Mouse (Mus musculus): ENCODE results near the gene Ezr. TPM values are rescaled to one million over a fixed set of nuclear protein-coding genes. Genes with fewer than 3 reads are reported as not detected.
"Not testable (repeated sequence)": the region's sequence is repeated elsewhere in the genome, so short reads cannot be mapped to it uniquely, and the experiment has no call there.

The Ezr gene
- polyA plus RNA-seq, 1 experiment = 49.8 TPM

DNA sequence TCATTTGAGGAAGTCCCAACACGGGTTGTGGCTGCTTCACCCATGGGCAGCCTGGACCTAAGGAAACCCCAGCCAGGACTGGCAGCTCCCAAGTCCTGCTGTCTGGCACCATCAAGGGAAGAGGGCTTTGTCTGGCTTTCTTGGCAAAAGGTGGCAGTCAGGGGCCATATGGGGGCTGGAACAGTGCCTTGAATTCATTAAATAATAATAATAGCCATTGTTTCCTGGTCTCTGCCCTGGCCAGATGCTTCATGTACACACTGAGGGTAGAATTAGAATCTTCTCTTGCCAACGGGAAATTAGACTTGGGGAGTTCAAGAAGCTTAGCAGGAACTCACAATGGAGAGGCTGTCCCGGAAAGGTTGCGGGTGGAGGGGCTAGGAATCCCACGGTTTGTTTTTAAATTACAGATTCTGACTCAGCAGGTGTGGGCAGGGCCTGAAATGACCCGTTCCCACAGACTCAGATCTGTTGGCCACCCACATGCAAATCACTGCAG is 53.3 kb downstream of the Ezr start:
- peak in 1 of 2 experiments; percentile 11 for DNase-seq (ENCODE audit: extremely low spot score in 1 of 2, low spot score in 1 of 2)

DNA sequence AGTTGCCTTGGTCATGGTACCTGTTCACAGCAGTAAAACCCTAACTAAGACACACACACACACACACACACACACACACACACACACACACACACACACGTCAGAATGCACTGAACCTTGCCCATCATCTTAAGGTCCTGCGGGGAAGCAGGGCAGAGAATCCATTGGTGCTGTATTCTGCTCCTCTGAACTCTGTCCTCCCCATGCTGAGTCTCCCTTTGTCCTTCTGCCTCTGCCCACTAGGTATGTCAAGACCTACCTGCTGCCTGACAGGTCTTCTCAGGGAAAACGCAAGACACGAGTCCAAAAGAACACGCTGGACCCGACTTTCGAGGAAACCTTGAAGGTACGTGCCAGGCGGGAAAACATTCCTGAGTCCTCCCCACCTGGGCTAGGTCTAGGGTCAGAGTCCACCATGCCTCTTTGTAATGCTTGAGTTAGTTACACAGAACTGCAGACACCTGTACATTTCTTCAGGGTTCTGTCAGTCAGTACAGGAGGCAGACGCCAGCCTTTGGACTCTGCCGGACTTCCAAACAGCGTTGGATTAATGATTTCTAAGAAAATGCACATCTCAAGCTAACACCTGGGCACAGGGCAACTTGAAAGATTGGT is 54.5 kb downstream of the Ezr start:
- no peak for DNase-seq (ENCODE audit: extremely low spot score in 1 of 2, low spot score in 1 of 2)

DNA sequence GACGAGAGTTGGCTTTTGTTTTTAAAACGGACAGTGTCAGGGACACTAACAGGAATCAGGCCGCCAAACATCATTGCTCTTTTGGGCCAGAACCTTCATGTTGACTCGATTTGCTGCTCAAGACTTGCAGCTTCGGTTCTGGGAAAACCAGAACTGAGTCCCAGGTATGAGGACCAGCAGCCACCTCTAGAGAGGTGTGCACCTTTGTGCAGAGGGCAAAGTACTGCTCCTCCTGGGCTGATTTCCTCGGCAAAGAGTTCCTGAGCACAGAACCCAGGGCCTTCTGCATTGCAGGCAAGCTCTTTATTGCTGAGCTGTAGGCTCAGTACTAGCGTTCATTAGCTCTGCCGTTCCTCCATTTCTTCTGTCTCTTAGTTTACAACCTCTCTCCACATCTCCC is 68.6 kb downstream of the Ezr start:
- not testable (repeated sequence) for DNase-seq (ENCODE audit: extremely low spot score in 1 of 2, low spot score in 1 of 2)

DNA sequence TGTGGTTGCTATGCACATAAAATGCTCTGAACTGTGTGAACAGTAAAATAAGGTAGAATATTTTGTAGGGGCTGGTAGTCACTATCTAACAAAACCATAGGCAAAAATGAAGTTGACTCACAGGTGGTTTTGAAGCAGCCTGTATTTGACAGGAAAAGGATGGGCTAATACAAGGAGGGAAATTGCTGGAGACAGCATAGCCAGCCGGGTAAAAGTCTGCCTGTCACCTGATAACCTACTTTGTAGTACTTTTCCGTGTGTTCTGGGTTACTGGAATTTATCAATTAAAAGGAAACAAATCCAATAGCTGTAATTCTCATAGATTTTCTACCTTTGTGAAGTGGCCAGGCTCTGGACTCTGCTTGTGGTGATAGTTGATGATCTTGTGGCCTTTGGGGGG is 69.1 kb downstream of the Ezr start:
- DNase-seq (ENCODE audit: extremely low spot score in 1 of 2, low spot score in 1 of 2) = not testable (repeated sequence)

DNA sequence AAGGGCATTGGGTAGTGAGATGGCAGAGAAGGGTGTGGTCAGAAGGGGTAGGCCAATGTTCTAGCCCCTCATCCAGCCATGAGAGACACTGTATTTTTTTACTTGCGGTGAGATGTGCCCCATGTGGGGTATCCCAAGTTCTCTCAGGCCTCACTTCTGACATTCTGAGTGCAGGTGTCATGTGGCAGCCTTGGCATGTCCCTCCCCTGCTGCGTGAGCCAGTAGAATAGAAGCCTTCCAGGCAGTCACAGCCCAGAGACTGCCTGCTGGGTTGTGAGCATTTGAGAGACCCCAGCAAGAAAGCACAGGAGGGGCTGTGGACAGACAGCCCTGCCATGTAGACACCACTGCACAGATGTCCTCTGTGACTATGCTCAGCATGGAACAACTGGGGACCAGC is 74.4 kb downstream of the Ezr start:
- not testable (repeated sequence) for DNase-seq (ENCODE audit: extremely low spot score in 1 of 2, low spot score in 1 of 2)

DNA sequence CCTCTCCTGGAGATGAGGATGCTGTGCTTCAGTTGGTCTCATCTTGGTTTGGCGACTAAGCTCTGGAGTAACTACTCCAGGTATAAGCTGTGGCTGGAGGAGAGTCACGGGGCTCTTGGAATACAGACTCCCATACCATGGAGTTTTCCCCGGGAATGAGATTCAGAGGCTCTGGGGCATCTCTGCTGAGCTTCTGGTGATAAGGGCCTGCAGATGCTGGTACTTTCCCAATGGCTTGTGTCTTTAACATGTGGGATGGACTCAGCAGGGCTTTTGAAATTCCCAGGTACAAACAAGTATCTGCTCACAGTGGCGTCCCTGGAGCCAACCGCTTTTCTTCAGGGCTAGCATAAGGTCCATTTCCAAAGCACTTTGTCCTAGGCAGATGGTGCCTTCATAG is 75.2 kb downstream of the Ezr start:
- not testable (repeated sequence) for DNase-seq (ENCODE audit: extremely low spot score in 1 of 2, low spot score in 1 of 2)

DNA sequence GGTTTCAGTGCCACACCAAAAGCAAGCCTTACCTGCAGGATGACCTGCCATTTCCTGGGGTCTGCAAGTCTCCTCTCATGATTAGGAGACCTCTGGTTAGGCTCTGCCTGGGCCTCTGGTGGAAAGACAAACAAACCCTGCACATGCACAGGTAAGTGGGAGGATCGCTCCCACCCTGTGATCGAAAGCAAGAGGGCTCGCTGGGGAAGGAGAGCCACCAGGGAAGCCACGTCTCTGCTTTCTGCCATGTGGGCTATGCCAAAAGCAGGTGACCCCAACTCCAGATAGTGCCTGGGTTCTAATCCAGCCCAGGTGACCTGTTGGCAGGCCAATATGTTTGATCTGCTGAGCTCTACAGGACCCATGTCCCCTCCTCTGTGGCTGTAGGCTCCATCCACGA is 76.1 kb downstream of the Ezr start:
- not testable (repeated sequence) for DNase-seq (ENCODE audit: extremely low spot score in 1 of 2, low spot score in 1 of 2)

DNA sequence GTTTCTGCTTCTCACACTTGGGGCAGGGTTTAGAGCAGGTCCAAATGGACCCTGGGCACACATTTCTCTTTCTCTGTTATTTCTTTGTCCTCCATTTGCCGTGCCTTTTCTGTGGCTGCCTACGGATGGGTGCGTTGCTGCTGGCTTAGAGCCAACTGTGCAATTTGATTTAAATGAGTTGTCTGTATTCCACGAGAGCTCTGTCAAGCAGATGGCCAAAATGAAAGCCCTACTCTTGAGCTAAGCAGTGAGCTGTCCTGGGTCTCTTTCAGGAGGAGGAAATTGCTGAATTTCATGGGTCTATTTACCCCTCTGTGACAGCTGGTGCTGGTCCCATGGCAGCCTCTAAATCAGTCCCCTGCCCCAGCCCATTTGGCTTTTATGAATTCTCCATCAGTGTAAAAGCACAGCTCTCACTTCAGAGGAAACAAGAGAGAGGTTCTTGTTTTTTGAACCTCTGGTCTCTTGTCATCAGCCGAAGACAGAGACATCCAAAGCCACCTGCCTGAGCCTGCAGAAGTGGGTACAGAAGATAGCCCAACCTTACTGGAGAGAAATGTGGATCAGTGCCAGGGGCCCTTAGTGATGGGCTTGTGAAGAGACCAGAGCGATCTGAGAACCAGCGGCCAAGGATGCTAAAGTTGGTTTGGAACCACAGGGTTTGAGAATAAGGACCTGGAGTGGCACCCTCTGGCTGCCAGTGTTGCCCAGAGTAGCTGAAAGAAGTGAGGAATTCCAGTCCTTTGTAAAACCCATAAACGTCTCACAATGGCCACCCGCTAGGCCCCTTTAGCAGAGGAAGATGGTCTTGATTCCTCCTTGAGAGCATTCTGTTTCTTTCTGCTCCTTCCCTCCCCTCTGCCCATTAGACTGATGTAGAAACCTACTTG is 79.0 kb downstream of the Ezr start:
- DNase-seq (ENCODE audit: extremely low spot score in 1 of 2, low spot score in 1 of 2) = not testable (repeated sequence)

DNA sequence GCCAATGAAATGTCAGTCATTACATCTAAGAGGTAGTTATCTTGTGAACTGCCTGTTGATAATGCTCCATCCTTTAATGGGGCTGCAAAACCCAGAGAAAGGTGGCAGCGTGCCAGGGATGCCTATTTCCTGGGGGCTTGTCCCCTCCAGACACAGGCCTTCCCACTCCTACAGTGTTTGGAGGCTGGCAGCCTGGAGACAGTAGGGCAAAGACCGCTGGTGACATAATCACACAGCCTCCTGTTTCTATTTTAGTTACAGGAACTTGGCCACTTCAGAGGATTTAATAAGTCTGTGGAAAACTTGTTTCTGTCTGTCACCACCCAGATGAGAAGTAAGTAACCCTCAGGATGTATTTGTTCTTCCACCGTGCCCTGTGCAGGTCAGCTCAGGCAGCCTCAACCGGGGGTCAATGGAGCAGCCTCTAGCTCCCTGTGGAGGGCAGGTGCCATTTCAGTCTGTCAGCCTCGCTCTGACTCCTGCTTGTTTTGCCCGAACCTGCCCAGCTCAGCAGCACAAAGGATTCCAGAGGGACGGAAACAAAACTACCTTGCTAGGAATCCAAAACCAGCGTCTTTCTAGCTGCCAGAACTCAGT is 79.9 kb downstream of the Ezr start:
- not testable (repeated sequence) for DNase-seq (ENCODE audit: extremely low spot score in 1 of 2, low spot score in 1 of 2)

DNA sequence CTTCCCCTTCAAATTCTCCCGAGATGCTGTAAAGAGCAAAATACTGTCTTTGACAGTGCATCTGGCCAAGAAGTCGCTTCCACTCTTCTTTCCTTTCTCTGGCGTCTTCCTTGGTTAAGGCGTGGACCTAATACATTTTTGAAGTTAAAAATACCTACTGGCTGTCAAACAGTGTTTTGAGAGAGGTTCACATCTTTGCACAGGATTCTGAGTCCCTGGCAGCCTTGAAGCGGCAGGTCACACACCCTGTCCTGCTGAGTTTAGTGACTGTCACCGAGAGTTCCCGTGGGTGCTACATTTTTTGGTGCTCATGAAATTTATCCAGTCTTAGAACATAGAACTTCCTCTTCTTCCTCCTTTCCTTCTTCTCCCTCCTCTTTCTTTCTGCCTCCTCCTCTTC is 82.5 kb downstream of the Ezr start:
- DNase-seq (ENCODE audit: extremely low spot score in 1 of 2, low spot score in 1 of 2) = not testable (repeated sequence)

DNA sequence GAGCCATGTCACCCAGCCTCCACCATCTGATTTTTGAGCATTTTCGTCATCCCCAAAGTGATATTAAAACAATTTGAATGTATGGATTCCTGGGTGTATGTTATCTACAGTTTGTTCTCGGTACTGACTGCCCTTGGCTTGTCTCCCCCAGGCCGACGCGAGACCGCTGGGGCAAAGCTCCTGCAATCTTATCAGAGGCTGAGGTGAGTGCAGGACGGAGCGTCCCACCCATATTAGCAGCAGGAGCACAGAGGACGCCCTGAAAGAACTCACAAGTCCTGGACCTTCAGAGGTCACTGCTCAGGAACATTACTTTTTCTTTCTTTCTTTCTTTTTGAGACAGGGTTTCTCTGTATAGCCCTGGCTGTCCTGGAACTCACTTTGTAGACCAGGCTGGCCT is 83.1 kb downstream of the Ezr start:
- not testable (repeated sequence) for DNase-seq (ENCODE audit: extremely low spot score in 1 of 2, low spot score in 1 of 2)

DNA sequence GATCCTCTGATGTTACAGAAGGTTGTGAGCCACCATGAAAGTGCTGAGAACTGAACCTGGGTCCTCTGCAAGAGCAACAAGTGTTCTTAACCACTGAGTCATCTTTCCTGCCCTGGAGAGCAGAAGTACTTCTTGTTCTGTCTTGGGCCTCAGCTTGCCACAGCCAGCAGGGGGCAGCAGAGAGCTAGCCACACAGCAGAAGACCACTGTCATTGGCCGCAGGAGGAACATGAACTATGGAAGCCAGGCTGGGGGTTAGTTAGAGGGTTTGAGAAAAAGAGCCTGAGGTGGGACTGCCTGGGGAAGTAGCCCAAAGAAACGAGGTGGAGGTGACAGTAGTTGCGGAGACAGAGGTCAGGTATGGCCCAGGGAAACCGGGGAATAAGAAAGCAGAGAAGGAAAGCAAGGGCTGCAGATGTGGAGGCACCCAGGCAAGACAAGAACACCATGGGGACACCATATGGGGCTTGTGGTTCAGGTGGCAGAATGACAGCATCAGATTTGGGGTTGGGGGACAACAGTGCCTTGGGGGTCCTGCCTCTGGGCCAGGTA is 85.3 kb downstream of the Ezr start:
- peak; percentile 58 to 77 for DNase-seq (ENCODE audit: extremely low spot score in 1 of 2, low spot score in 1 of 2)

DNA sequence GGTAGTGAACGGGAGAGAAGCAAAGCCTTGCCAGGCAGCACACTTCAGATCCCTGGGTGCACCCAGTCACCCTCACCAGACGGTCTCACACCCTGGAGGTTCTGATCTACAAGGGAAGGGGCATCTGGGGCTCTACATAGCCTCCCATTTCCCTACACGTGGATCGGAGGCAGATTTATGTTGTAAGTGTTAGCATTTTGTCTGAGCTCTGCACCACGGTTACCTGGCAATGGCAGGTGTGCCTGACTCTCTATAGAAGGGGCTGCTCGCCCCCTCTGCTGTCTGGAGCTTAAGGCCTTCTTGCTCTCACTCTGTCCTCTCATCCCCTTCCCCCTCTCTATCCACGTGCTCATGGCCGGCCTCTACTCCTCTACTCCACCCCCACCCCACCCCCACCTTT is 86.1 kb downstream of the Ezr start:
- DNase-seq (ENCODE audit: extremely low spot score in 1 of 2, low spot score in 1 of 2) = not testable (repeated sequence)

DNA sequence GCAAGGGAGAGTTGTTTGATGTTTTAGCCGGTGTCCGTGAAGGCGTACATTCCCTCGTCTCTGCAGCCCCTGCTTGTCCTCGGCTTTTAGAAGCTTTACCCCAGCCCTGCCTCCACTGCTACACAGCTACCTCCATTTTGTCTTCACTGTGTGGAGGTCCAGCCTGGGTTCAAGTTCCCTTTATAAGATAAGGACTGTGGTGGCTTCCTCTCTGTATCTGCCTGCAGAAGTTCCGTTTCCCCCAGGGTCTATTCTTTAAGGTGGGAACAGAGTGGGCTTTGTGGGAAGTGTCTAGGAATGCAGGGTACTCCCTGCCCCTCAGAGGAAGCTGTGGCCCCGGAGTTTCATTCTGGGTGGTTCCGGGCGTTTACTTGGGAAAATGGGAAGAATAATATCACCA is 86.9 kb downstream of the Ezr start:
- not testable (repeated sequence) for DNase-seq (ENCODE audit: extremely low spot score in 1 of 2, low spot score in 1 of 2)

DNA sequence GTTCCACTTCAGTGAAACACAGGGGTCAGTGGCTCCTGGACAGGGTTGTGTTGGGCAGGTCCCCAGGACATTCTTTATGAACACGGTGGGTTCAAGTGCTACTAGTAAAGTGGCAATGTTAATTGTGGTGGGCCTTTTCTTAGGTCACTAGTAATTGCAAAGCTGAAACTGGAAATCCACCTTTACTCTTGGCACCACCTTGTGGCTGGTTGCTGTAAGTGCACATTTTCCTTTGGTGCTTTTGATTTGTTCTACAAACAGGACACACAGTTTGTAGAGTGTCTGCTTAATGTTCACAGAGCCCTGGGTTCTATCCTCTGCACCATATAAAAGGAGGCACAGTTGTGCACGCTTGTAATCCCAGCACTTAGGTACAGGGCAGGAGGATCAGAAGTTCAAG is 91.0 kb downstream of the Ezr start:
- DNase-seq (ENCODE audit: extremely low spot score in 1 of 2, low spot score in 1 of 2) = peak; percentile 71 to 98

DNA sequence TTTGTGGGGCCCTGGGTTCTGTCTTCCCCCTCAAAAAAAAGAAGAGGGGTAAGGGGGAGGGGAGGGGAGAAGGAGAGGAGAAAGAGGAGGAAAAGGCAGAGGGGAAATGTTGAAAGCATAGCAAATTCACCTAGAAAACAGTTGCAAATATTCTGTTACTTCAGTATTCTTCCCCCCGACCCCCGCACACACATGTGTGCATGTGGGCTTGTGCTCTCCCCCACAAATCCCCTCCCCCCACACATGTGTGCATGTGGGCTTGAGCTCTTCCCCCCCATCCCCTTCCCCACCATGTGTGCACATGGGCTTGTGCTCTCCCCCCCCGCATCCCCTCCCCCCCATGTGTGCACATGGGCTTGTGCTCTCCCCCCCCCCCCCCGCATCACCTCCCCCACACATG is 93.2 kb downstream of the Ezr start:
- not testable (repeated sequence) for DNase-seq (ENCODE audit: extremely low spot score in 1 of 2, low spot score in 1 of 2)

Other genes with a start within 250 kb of the Ezr start
- 17.3 and 23.3 TPM in 2 replicates for gene Dynlt1c, start 181.1 kb downstream of the Ezr start, polyA plus RNA-seq (2012; rRNA removed)
- 28.7 and 29.3 TPM in 2 replicates for gene Dynlt1f, start 126.9 kb downstream of the Ezr start, polyA plus RNA-seq (2012; rRNA removed)
- gene Sytl3, start 123.7 kb downstream of the Ezr start, polyA plus RNA-seq (2012; rRNA removed) = 0.04 and 0.30 TPM in 2 replicates
- 30.5 and 31.6 TPM in 2 replicates for gene Rsph3b, start 165.9 kb upstream of the Ezr start, polyA plus RNA-seq (2012; rRNA removed)
- 32.2 and 36.4 TPM in 2 replicates for gene Tagap1, start 178.4 kb upstream of the Ezr start, polyA plus RNA-seq (2012; rRNA removed)
- 87.7 and 109 TPM in 2 replicates for gene Rnaset2b, start 187.8 kb upstream of the Ezr start, polyA plus RNA-seq (2012; rRNA removed)
- gene Gm49721, start 196.1 kb upstream of the Ezr start, polyA plus RNA-seq (2012; rRNA removed) = 1.1 and 1.3 TPM in 2 replicates
- 1.8 and 2.7 TPM in 2 replicates for gene Gm1604a, start 242.8 kb upstream of the Ezr start, polyA plus RNA-seq (2012; rRNA removed)

All from frontal cortex, adult 2 months (tissue).